Mouse (Mus musculus) ES-E14 (cell line): ENCODE measurements around the gene Zfp109.

Source experiments
- CHD2 ChIP-seq: IDR thresholded peaks from 2 replicates; pipeline ENCODE4 v1.6.1; 2014; ENCODE audit warnings: mild to moderate bottlenecking, low read depth, low read length, inconsistent platforms
- HCFC1 ChIP-seq: IDR thresholded peaks from 2 replicates; pipeline ENCODE4 v1.6.1; 2012; ENCODE audit warnings: low read length, inconsistent platforms, borderline replicate concordance; ENCODE audit not compliant: insufficient read depth
- MAFK ChIP-seq: IDR thresholded peaks from 2 replicates; pipeline ENCODE4 v1.6.1; 2014; ENCODE audit warnings: mild to moderate bottlenecking, low read depth, low read length, inconsistent platforms; ENCODE audit not compliant: insufficient read depth
- ZC3H11A ChIP-seq: IDR thresholded peaks from 2 replicates; pipeline ENCODE4 v1.6.1; 2012; ENCODE audit warnings: low read depth, mild to moderate bottlenecking, inconsistent platforms, low read length, borderline replicate concordance
- ZNF384 ChIP-seq: IDR thresholded peaks from 2 replicates; pipeline ENCODE4 v1.6.1; 2012; ENCODE audit warnings: low read depth, low read length, inconsistent platforms

DNA sequence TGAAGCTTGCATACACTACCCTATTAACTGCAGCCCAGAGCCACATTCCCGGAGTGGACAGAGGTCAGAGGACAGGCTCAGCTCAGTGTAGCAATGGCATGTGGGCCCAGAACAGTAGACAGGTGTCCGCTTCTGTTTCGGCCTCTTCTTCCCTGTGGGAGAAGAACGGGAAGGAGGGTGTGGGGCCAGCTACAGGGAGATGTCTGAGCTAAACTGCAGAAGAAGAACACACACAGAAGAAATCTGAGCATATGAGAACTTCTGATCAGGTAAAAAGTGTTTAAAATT, 43.4 kb upstream of the Zfp109 start:
- TF ChIP-seq MAFK (no peak), ZNF384 (no peak), CHD2 (no peak), HCFC1 (no peak), ZC3H11A (no peak)
